Mouse (Mus musculus): ENCODE data around the gene Mpdz. TPM values are rescaled to one million over a fixed set of nuclear protein-coding genes. Genes with fewer than 3 reads are reported as not detected.
A peak's percentile ranks its signal among the peaks of the same experiment; 100 is the strongest.

Gene Mpdz
- total and polyA plus RNA-seq, 2 experiments from 2014 or later, result 7.8 to 38.8 TPM

GRCm38 (mm10) chr4:81322232-81322631 lies 120.4 kb downstream of the Mpdz start:
- ATAC-seq, result peak; percentile 49; the same call in 1 of the 2 replicates

GRCm38 (mm10) chr4:81314618-81315017 lies 128.0 kb downstream of the Mpdz start:
- DNase-seq (ENCODE audit: low spot score) (no peak), ATAC-seq (no peak)
- H3K36me3 ChIP-seq (ENCODE audit: insufficient read depth, low read length), result no peaks in the 10 kb centered on the region; the same call in 1 of the 2 replicates
- no peaks in the 10 kb centered on the region for H3K9me3 ChIP-seq (ENCODE audit: low read length)
- TF ChIP-seq CTCF (IDR thresholded peaks at IDR 0.05; ENCODE audit: low read depth), result no peak
- no peaks in the 10 kb centered on the region for H3K4me1 ChIP-seq (ENCODE audit: insufficient read depth, low read length)
- no peak overlapping the region for H3K4me3 ChIP-seq (ENCODE audit: low read length)
- no peak overlapping the region for H3K27ac ChIP-seq
- no peaks in the 10 kb centered on the region for H3K27me3 ChIP-seq (ENCODE audit: insufficient read depth, low read length)
- no peak overlapping the region for H3K4me2 ChIP-seq (ENCODE audit: low read depth, low read length)
- H3K9ac ChIP-seq (replicated peaks; ENCODE audit: low read length), result no peak overlapping the region
- 60% methylated on average over 5 of the region's 5 CpGs for WGBS

More at GRCm38 (mm10) chr4:81322232-81322631, 120.4 kb downstream of the Mpdz start:
- Histone ChIP-seq H3K9me3 (ENCODE audit: low read length) (no peaks in the 10 kb centered on the region), H3K27me3 (ENCODE audit: insufficient read depth, low read length) (no peaks in the 10 kb centered on the region), H3K36me3 (ENCODE audit: insufficient read depth, low read length) (no peaks in the 10 kb centered on the region; the same call in 1 of the 2 replicates), H3K27ac (no peak overlapping the region), H3K4me2 (ENCODE audit: low read depth, low read length) (no peak overlapping the region), H3K9ac (replicated peaks; ENCODE audit: low read length) (no peak overlapping the region), H3K4me3 (ENCODE audit: low read length) (no peak overlapping the region), H3K4me1 (ENCODE audit: insufficient read depth, low read length) (no peaks in the 10 kb centered on the region)
- WGBS, result 63% methylated on average over 3 of the region's 3 CpGs
- DNase-seq (ENCODE audit: low spot score), result peak; percentile 19
- no peak for TF ChIP-seq CTCF (IDR thresholded peaks at IDR 0.05; ENCODE audit: low read depth)

GRCm38 (mm10) chr4:81313246-81313645 lies 129.4 kb downstream of the Mpdz start:
- H3K9me3 ChIP-seq (ENCODE audit: low read length), result no peaks in the 10 kb centered on the region
- no peak overlapping the region for H3K27ac ChIP-seq
- H3K9ac ChIP-seq (replicated peaks; ENCODE audit: low read length), result no peak overlapping the region
- WGBS, result 94% methylated on average over 4 of the region's 4 CpGs
- no peak overlapping the region for H3K4me2 ChIP-seq (ENCODE audit: low read depth, low read length)
- ATAC-seq (no peak), DNase-seq (ENCODE audit: low spot score) (no peak)
- H3K4me1 ChIP-seq (ENCODE audit: insufficient read depth, low read length), result no peaks in the 10 kb centered on the region
- no peak for TF ChIP-seq CTCF (IDR thresholded peaks at IDR 0.05; ENCODE audit: low read depth)
- no peak overlapping the region for H3K4me3 ChIP-seq (ENCODE audit: low read length)
- no peaks in the 10 kb centered on the region for H3K27me3 ChIP-seq (ENCODE audit: insufficient read depth, low read length)
- H3K36me3 ChIP-seq (ENCODE audit: insufficient read depth, low read length), result no peaks in the 10 kb centered on the region; the same call in 1 of the 2 replicates

GRCm38 (mm10) chr4:81310168-81310474 lies 132.5 kb downstream of the Mpdz start:
- Histone ChIP-seq H3K27ac (no peak overlapping the region), H3K4me2 (ENCODE audit: low read depth, low read length) (no peak overlapping the region), H3K36me3 (ENCODE audit: insufficient read depth, low read length) (no peaks in the 10 kb centered on the region), H3K9ac (replicated peaks; ENCODE audit: low read length) (no peak overlapping the region), H3K9me3 (ENCODE audit: low read length) (no peaks in the 10 kb centered on the region), H3K4me3 (ENCODE audit: low read length) (no peak overlapping the region), H3K4me1 (ENCODE audit: insufficient read depth, low read length) (no peaks in the 10 kb centered on the region), H3K27me3 (ENCODE audit: insufficient read depth, low read length) (no peaks in the 10 kb centered on the region)
- 68% methylated on average over 2 of the region's 2 CpGs for WGBS
- ATAC-seq (no peak), DNase-seq (ENCODE audit: low spot score) (no peak)
- TF ChIP-seq CTCF (IDR thresholded peaks at IDR 0.05; ENCODE audit: low read depth), result no peak

GRCm38 (mm10) chr4:81309473-81310167 lies 133.0 kb downstream of the Mpdz start:
- no peak overlapping the region for H3K4me3 ChIP-seq (ENCODE audit: low read length)
- no peak overlapping the region for H3K4me2 ChIP-seq (ENCODE audit: low read depth, low read length)
- no peaks in the 10 kb centered on the region for H3K27me3 ChIP-seq (ENCODE audit: insufficient read depth, low read length)
- WGBS, result 85% methylated on average over 12 of the region's 12 CpGs
- no peaks in the 10 kb centered on the region for H3K36me3 ChIP-seq (ENCODE audit: insufficient read depth, low read length)
- DNase-seq (ENCODE audit: low spot score) (no peak), ATAC-seq (no peak)
- H3K9me3 ChIP-seq (ENCODE audit: low read length), result no peaks in the 10 kb centered on the region
- H3K9ac ChIP-seq (replicated peaks; ENCODE audit: low read length), result no peak overlapping the region
- no peak overlapping the region for H3K27ac ChIP-seq
- no peaks in the 10 kb centered on the region for H3K4me1 ChIP-seq (ENCODE audit: insufficient read depth, low read length)
- no peak for TF ChIP-seq CTCF (IDR thresholded peaks at IDR 0.05; ENCODE audit: low read depth)

- ATAC-seq (no peak), DNase-seq (ENCODE audit: low spot score) (no peak)
- Histone ChIP-seq H3K4me2 (ENCODE audit: low read depth, low read length) (no peak overlapping the region), H3K27ac (no peak overlapping the region), H3K4me1 (ENCODE audit: insufficient read depth, low read length) (no peaks in the 10 kb centered on the region), H3K27me3 (ENCODE audit: insufficient read depth, low read length) (no peaks in the 10 kb centered on the region), H3K4me3 (ENCODE audit: low read length) (no peak overlapping the region), H3K9ac (replicated peaks; ENCODE audit: low read length) (no peak overlapping the region), H3K36me3 (ENCODE audit: insufficient read depth, low read length) (no peaks in the 10 kb centered on the region), H3K9me3 (ENCODE audit: low read length) (no peaks in the 10 kb centered on the region)
- no peak for TF ChIP-seq CTCF (IDR thresholded peaks at IDR 0.05; ENCODE audit: low read depth)
- WGBS, result 90% methylated on average over 10 of the region's 10 CpGs
Observed at GRCm38 (mm10) chr4:81307596-81308265, 134.9 kb downstream of the Mpdz start.

- ATAC-seq, result no peak
- Histone ChIP-seq H3K36me3 (ENCODE audit: insufficient read depth, low read length) (no peaks in the 10 kb centered on the region), H3K4me3 (ENCODE audit: low read length) (no peak overlapping the region), H3K27ac (no peak overlapping the region), H3K4me2 (ENCODE audit: low read depth, low read length) (no peak overlapping the region), H3K4me1 (ENCODE audit: insufficient read depth, low read length) (no peaks in the 10 kb centered on the region), H3K27me3 (ENCODE audit: insufficient read depth, low read length) (no peaks in the 10 kb centered on the region), H3K9ac (replicated peaks; ENCODE audit: low read length) (no peak overlapping the region), H3K9me3 (ENCODE audit: low read length) (no peaks in the 10 kb centered on the region)
- no peak for DNase-seq (ENCODE audit: low spot score)
- 97% methylated on average over 3 of the region's 3 CpGs for WGBS
- TF ChIP-seq CTCF (IDR thresholded peaks at IDR 0.05; ENCODE audit: low read depth), result no peak
Observed at GRCm38 (mm10) chr4:81302056-81302455, 140.6 kb downstream of the Mpdz start.
